Mouse (Mus musculus) adipocyte (in vitro differentiated cells): ENCODE measurements at regions not wholly inside any gene's neighbourhood (a gene's known extent, or its start where the extent isn't known, plus 50 kb on each side); places are given as distances from the start of the nearest gene placed in this dataset.
A peak's percentile ranks its signal among the peaks of the same experiment; 100 is the strongest.

Source experiments
- DNase-seq: peaks from one replicate; pipeline ENCODE4 v3.0.0-alpha.2; 2016; ENCODE audit warnings: low spot score

- DNase-seq: no peak
These were observed 102.3 kb downstream of the Gm26897 start for GRCm38 (mm10) chr5:111835737-111836667.

- no peak for DNase-seq
These were observed 103.0 kb downstream of the Gm26897 start for GRCm38 (mm10) chr5:111836668-111837234.

DNA sequence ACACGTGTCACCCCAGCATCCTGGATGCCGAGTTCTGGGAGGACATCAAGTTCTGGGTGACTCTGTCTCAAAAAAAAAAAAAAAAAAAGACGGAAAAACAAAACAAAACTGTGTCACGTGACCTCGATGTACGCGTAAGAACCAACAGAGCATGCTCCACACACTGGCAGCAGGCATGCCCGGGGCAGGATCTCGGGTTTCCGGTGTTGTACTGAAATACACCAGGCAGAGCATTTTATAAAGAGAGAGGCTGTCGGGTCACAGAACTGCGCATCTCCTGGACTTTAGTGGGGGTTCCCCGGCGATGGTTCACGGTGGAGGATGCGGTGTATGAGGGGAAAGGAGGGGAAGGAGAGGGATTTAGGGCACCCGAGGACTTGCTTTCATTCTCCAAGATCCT is 108.7 kb downstream of the Gm26897 start:
- DNase-seq: no peak

DNA sequence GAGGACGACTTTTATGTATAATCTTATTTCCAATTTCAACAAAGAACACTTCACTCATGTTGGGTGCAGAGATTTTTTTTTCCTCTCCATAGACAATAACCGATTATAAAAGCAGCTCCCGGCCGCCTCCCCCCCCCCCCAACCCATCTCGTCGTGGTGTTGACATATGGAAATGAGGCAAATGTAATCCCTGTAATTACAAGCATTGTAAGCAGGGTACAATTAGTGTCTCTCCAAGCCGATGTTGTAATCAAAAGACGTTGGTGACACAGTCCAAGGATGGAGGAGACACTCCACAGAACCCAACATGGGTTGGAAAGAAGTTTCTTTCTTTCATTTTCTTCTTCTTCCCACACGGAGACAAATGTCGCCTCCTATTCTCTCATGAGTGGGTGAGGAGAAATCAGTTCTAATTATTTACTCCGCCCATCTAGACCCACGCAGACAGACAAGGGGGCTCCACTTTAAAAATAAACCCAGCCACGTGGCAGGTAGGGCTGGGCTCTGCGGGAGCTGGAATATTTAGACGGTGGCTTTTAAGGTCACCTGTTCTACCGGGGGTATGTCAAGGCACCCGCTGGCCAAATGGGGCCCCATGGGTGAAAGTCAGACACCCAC is 110.0 kb downstream of the Gm26897 start:
- DNase-seq: no peak

DNA sequence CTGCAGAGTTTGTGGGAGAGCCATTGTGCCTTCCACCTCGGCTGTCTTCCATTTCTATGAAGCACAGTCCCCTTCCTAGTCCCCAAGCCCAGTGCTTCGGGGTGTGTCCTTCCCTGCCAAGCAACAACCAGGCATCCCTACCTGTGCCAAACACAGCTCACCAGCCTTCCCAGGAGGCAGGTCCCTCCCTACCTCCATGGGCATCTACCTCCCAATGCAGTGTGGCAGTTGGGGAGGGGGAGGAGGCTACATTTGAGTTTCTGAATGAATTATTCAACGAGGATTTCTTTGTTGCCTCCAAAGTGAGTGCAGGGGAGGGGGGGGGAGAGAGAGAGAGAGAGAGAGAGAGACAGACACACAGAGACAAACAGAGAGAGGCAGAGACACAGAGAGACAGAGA is 110.8 kb downstream of the Gm26897 start:
- no peak for DNase-seq

DNA sequence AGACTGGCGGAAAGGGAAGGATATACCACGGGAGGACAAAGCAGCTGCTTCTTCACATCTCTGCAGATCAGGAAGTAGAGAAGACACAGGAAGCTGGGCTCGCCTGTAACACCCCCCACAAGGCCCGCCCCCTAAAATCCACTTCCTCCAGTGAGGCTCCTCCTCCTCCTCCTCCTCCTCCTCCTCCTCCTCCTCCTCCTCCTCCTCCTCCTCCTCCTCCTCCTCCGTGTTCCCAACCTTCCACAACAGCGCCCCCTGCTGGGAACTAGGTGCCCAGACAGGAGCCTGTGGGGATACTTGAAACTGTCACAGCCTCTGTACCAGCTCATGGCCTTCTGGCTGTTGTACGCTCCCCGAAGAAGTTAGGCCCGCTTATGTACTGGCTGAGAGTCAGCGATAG is 115.2 kb downstream of the Gm26897 start:
- DNase-seq: no peak

- no peak for DNase-seq
These were observed 119.0 kb downstream of the Gm26897 start for GRCm38 (mm10) chr5:111852682-111853081.

- no peak for DNase-seq
These were observed 121.6 kb downstream of the Gm26897 start for GRCm38 (mm10) chr5:111855366-111855765.

DNA sequence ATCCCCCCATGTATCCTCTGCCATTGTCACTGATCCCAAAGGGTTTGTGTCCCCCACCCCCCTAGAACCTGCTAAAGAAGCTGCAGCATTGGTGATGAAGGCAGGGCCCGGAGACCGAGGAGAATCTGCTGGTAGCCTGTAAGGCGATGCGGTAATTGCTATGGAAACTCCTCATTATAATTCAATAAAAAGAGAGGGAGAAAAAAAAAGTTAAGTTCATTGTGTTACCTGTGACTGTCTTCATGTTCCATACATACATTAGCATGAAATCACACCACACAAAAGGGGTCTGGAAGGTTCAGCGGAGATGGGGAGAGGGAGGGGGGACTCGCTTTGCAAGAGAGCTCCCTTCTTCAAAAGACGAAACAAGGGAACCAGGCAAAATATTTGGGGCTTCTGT is 123.5 kb downstream of the Gm26897 start:
- no peak for DNase-seq

- DNase-seq: no peak
These were observed 126.7 kb downstream of the Gm26897 start for GRCm38 (mm10) chr5:111860436-111860835.

- no peak for DNase-seq
These were observed 128.6 kb downstream of the Gm26897 start for GRCm38 (mm10) chr5:111862331-111862730.

DNA sequence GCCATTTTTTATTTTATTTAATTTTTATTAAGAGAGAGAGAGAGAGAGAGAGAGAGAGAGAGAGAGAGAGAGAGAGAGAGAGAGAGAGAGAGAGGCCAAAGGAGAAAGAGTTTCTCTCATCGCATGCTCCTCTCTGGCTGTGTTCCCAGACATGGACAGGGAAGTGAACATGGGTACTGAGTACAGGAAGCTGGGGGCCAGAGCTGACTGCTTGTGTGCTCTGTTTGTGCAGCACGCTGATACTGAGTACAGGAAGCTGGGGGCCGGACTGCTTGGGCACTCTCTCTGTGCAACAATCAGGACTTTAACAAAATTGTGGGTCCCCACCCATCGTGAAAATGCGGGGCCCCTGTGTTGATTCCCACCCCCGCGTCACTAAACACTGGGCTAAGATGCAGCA is 130.2 kb downstream of the Gm26897 start:
- no peak for DNase-seq

- no peak for DNase-seq
These were observed 130.9 kb downstream of the Gm26897 start for GRCm38 (mm10) chr5:111864606-111865005.

DNA sequence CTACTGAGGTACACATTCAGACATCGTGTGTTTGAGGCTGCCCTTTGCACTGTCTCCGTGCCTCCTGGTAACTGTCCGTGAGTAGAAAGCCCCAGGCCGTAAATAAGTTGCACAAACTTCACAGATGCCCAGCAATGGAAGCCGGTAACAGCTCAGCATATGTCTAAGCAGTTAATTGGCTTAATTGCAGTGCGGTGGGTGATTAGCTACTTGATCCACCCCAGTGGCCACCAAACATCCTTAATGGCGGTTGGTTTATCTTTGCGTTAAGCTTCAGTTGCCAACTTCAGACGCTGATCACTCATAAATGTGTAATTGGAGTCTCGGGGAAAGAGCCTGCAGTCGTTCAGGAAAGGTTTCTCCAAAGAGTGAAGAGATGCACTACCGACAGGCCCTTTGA is 135.3 kb downstream of the Gm26897 start:
- DNase-seq: no peak

DNA sequence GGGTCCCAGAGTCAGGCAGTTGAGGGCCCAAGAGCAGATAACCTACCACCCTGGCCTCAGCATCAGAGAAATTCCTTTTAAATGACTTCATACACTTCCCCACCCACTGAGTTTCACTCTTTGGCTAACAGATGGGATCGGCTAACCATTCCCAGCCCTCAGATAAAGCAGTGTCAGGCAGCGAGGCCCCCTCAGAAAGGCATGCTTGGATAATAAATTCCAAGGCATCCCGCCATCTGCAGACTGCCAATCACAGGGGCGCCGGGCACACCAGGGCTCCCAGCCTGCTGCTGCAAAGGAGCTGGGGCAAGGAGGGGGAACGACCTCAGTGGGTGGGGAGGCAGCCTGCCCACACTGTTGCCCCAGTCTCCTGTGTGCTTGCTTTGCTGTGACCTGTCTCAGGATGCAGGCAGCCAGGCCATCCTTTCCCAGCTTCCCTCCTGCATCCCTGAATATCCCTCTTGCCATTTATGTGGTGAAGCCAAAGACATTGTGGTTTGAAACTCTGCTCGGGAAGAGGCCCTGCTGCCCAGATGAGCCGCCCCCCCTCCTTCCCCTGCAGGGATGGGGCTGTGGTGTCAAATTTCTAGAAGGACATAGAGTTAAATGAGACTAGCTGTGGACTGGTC is 143.6 kb downstream of the Gm26897 start:
- no peak for DNase-seq

DNA sequence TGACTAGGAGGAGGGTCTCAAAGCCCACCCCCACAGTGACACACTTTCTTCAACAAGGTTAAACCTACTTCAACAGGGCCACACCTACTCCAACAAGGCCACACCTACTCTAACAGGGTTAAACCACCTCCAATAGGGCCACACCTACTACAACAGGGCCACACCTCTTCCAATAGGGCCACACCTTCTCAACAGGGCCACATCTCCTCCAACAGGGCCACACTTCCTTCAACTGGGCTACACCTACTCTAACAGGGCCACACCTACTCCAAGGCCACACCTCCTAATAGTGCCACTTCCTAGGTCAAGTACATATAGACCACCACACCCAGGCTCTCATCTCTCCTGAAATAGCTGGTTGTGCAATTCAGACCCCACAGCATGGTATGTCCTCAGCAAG is 145.3 kb downstream of the Gm26897 start:
- no peak for DNase-seq

GRCm38 (mm10) chr5:111880268-111880667 is 146.5 kb downstream of the Gm26897 start:
- DNase-seq: no peak

GRCm38 (mm10) chr5:111881517-111881916 is 147.8 kb downstream of the Gm26897 start:
- peak; percentile 86 for DNase-seq

DNA sequence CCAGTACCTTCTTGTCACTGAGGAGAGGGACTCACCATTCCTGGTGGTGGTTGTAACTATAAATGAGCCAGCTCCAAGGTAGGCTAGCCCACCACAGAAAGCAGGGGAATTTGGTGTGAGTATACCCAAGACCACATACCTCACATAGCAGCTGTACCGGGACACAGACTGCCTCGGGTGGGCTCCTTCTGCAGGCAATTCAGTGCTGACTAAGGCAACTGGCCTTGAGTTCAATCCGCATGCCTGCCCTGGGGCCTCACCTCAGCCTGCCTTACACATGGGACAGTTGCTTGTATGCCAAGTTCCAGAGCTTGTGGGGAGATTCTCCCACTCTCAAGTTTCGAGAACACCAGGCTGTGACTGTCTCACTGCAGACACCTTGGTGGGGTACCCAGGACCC is 153.6 kb downstream of the Gm26897 start:
- no peak for DNase-seq

GRCm38 (mm10) chr5:111890800-111891199 is 157.1 kb downstream of the Gm26897 start:
- peak; percentile 94 for DNase-seq

- DNase-seq: peak; percentile 58
These were observed 157.6 kb downstream of the Gm26897 start for GRCm38 (mm10) chr5:111891261-111891693.

DNA sequence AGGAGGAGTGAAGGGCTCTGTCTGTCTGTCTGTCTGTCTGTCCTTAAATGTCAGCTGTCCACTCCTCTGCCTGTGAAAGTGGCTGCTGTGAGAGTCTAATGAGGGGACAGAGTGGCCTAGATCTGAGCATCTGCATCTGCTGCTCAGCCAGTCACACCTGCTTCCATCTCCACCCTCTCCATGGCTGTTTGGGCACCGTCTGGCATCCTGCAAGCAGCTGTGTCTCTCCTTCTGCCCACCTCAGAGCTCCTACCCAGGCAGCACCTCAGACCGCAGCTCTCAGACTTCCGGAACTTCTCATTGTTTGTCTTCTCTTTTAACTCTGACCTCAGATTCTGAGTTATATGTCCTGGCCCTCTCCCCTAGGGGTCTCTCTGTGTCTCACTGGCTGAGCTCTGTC is 159.2 kb downstream of the Gm26897 start:
- no peak for DNase-seq

- peak; percentile 22 for DNase-seq
These were observed 160.2 kb downstream of the Gm26897 start for GRCm38 (mm10) chr5:111893905-111894311.
